Mouse (Mus musculus): ENCODE measurements around the gene 0610009B22Rik.

Gene 0610009B22Rik

DNA sequence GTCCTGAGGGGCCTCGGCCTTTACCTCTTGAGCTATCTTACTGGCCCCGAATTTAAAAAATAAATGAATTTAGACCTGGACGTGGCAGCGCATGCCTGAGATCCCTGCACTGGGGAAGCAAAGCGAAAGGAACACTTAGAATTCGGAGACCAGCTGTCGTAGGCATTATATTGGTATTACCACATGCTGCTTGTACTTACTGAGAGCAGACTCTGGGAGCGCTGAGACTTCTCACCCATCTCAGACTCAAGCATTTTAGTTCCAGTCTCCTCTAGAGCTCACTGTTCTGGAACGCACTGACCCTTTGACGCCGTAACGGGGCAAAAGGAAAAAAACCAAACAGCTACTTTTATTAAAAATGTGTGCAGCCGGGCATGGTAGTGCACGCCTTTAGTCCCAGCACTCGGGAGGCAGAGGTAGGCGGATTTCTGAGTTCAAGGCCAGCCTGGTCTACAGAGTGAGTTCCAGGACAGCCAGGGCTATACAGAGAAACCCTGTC lies 26.8 kb downstream of the 0610009B22Rik start:
- no peak for DNase-seq (ENCODE audit: low spot score)

DNA sequence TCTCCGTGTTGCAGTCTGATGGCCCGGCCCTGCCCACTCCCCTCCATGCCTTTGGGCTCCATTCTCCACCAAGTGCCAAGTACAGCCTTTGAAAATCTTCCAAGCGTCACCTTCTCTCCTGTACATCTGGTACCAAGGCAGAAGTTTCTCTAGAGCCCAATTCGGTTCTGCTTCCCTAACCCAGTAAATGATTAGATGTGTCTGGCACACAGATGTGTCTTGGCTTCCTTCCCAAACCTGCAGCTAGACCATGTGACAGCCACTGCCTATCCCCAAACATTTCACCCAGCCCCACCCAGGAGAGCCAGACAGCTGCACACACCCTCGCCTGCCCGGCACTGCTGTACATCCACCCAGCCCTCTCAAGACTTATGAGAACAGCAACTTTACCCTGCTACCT lies 30.0 kb downstream of the 0610009B22Rik start:
- no peak for DNase-seq (ENCODE audit: low spot score)

DNA sequence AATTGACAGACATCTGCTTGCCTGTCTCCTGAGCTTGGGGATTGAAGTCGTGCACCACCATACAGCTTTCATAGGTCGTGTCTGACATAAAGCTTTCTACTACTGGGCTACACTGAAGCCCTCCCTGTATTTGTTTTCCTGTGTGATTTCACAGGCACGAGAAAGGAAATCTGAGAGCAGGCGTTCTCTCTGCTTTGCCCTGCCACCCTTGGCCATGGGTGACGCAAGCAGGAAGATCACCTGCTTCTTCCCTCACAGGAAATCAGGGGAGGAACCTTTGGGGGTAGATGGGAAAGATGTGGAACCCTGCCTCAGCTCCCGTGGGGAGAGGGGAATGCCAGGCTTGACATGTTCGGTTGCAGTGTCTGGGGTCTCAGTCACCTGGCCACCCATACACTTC lies 30.4 kb downstream of the 0610009B22Rik start:
- no peak for DNase-seq (ENCODE audit: low spot score)

DNA sequence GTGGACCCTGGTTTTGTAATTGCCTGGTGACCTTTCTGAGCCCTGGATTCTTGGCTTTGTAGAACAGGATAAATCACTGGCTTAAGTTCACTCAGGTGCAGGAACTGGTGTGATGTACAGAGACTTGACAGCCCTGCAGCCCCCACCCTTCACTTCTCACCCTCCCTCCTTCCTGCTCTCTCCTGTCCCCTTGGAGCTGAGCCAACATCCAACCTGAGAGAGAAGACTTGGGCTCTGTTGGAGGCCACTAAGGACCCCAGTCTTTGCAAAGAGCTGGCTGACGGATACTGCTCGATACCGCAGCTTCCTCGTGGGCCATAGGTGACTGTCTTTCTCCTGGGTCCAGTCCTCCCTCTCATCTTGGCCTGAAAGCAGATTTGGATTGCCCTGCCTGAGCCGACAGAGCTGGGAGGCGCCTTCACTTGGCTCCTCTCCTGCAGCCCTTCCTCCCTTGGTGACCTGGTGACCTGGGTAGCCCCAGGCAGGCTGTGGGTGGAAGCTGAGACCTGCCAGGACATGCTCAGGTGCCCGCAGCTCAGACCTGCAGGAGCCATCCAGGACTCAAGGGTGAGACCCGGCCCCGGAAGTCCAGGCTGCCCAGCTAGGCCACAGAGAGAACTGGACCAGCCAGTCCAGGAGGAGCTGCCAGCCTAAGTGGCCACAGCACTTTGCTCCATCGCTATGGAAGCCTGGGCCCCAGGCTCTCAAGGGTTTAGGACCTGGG lies 31.7 kb downstream of the 0610009B22Rik start:
- no peak for DNase-seq (ENCODE audit: low spot score)

DNA sequence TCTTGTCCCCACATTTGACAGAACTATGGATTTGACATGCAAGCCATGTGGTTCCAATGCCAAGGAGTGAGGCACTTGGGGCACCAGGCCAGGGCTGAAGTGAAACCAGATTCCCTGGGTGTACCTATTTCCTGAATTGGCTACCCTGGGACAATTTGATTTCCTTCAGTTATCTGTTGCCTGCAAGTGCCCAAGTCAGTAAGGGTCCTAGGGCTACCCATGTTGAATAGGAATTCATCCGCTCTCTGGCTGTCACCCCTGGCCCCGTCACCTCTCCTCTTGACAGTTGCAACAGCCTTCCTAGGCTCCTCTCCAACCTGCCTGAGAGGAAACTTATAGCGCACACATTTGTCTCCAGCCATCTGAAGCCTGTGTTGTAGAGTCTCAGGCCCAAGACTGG lies 33.8 kb downstream of the 0610009B22Rik start:
- DNase-seq (ENCODE audit: low spot score) = no peak

DNA sequence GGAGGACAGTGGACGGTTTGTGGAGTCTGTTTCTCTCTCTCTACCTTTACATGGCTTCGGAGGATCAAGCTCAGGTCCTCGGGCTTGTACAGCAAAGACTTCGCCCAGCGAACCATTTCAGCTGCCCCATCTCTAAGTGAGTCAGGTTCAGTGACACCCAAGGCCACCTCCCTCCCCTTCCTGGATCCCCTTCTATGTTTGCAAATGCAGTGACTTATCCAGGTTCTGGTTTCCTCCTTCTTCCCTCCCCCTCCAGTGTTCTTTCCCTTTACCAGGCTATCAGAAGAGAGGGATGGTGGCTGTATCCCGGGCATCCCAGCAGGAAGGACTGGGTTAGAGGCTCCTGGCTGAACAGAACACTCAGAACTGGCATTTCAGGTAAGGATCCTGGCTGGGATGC lies 34.9 kb downstream of the 0610009B22Rik start:
- no peak for DNase-seq (ENCODE audit: low spot score)

DNA sequence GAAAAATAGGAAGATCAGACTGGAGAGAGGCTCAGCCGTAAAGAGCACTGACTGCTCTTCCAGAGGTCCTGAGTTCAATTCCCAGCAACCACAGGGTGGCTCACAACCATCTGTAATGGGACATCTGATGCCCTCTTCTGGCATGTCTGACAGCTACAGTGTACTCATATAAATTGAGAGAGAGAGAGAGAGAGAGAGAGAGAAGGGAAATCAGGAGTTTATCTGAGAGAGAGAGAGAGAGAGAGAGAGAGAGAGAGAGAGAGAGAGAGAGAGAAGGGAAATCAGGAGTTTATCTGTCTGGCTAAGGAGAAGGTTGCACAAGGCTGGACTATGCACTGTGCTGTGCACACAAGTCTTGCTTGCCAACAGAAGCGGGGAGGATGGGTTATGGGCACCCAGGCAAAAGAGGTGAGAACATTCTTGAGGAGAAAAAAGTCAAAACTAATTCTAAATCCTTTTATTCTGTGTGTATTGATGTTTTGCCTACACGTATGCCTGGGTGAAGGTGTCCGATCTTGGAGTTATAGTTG lies 35.7 kb downstream of the 0610009B22Rik start:
- DNase-seq (ENCODE audit: low spot score) = no peak

DNA sequence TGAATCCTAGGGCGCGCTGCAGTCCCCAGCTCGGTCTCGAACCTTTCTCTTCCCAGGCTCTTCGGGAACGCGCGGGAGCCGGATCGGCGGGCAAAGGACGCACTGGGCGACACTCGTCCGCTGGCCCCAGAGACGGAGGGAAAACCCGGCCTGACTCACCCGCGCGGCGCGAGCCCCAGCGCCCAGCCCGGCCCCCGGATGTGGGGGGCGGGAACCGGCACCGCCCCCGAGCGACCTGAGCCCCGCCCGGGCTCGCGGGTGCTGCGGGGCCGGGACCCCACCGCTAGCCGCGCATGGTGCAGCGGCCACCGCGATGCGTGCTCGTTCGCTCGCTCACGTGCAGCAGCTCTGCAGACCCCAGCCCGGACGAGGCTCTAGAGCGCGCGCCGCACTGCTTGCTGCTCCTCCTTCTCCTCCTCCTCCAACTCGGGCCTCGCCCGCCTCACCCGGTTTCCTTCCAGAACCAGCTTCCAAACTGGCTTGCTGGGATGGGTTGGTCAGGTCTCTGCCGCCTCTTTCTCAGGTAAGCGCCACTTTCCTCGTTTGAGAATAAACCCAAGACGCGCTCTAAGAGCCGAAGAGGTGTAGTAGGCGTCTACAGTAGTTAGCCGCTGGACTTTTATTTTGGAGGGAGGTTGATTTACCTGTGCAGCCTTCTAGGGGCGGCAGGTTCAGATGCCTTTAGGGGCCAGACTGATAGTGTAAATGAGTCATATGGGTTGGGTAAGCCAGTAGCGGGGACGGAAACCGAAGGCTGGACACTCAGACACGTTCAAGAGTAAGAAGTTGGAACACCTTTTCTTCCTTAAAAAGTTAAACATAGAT lies 37.8 kb downstream of the 0610009B22Rik start, which contains the start of the genes N4bp3 and D930048N14Rik:
Gene N4bp3, minus strand, starts transcription at position 152 of the 825 bp plus-strand sequence.
Gene D930048N14Rik, plus strand, starts transcription at position 264 of the 825 bp plus-strand sequence.
- peak; percentile 80 for DNase-seq (ENCODE audit: low spot score)

DNA sequence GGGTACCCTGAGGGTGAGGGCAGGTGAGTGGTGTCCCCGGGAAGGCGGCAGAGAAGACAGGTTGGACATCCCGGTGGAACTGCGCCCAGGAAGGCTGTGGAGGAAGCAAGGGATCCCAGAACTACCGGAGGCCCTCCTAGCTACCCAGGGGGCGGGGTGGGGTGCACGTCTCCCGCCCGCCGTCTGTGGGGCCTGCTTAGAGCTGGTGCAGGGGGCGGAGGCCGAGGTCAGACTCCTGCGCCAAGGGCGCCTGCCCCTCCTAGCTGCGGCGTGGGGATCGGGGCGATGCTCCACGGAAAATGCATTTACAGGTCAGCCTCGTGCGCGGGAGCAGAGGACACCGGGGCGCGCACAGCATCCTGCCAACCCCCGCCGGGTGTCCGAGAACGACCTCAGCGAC lies 38.4 kb downstream of the 0610009B22Rik start:
- DNase-seq (ENCODE audit: low spot score) = no peak

DNA sequence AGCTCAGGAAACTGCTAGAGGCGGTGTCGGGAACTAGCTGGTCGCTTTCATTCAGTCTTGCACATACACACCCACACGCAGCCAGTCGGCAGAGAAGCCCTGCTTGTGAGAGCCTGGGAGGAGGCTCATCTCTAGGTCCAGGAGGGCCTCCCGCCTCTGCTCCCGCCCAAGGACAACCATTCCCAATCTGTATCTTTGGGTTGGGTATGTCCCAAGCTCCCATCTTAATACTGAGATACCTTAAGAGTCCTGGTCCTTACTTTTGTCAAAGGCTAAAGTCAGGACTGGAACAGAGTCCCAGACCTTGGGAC lies 38.8 kb downstream of the 0610009B22Rik start:
- peak; percentile 50 for DNase-seq (ENCODE audit: low spot score)

DNA sequence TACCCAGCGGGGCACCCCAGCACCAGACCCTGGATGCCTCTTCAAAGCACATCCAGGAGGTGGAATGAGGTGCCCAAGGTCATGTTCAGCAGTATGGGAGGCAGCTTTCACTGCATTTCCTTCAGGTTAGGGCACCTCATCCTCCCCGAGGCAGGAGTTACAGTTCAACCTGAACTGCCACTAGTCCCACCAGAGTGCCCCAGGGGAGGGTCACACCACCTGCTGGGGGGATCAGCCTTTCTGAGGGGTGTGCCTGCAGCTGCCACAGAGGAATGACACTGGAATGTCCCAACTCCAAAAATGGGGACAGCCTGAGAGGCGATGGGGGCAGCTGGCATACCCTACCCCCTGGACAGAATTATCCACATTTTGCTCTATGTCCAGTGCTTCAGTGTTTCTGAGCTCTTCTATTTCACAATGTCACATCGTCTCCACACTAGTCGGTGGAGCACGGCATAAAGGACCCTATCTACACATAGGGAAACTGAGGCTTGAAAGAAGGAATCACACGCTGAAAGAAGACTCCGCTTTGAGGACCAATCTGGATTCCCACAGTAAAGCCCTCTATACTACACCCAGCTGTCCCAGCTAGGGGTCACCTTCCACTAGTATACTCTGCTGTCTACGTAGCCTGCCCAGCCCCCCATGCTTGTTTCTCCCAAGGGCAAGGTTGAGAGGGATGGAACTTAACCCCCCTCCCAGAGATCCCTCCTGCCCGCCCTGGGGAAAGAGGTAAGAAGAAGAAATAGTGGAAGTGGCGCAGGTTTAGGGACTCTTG lies 39.4 kb downstream of the 0610009B22Rik start:
- no peak for DNase-seq (ENCODE audit: low spot score)

DNA sequence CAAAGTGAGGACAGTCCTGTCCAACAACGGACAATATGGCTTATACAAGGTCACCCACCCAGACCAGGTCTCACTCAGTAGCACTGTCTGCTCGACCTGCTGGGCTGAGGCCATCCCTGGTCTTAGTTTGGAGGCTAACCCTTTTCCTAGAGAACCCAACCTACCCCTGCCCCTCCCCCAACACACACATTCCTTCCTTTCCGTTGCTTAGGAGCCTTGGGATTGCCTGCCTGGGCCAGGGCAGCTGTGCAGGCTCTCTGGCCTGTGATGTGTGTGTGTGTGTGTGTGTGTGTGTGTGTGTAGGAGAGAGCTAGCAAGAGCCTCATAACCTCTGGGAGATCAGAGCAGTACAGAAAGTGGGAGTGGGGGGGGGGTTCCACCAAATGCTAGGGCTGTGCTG lies 40.1 kb downstream of the 0610009B22Rik start:
- peak; percentile 58 for DNase-seq (ENCODE audit: low spot score)

DNA sequence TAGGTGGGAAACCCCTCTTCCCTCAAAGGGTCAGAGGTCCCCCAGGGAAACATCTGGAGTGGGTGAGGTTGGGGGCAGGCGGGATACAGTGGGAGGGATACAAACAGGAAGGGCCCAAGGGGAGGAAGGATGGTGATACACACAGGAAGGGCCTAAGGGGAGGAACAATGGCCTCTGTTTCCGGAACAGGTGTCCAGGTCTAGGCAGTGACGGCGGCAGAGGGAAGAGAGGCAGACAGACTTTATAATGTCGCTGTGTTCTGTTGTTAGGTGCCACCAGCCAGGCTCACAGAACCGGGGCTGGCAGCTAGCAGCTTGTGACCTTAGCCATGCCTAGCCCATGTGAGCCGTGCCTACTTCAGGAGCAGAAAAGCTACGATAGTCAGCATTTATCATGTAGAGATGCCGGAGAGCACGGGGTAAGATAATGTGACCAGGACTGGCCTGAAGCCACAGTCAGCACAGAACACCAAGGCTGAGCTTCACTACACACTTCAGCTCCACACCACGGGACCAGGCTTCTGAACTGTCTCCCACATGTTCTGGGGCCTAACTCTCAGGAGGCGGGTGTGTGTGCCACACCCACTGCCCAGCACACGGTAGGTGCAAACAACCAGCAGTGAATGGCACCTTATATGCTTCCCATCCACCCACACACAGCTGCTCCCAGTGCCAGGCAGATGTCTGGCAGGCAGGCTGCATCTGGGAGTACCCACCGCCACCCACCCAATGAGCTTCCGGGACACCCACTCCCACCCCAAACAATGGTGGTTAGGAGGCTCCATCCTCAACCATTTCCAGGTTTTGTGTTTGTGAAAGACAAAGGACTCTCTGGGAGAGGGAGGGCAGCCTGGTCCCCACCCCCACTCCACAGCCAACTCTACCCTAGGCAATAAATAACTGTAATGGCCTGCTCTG lies 41.7 kb downstream of the 0610009B22Rik start:
- no peak for DNase-seq (ENCODE audit: low spot score)

DNA sequence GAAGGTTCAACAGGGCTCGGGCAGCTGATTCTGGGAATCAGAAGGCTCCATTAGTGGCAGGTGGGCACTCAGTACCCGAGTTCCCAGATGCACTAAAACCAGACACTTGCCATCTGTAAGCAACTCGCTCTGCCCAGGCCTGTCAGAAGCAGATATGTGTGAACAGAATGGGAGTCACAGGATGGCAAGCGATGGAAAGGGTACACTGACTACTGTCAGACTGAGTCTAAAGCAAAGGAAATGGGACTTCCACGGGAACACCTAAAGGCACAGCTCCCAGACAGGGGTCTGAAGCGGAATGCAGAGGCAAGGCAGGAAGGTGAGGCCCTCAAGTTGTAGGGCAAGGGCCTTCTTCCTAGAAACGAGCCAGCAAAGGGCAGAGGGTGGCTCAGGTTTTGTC lies 42.4 kb downstream of the 0610009B22Rik start:
- no peak for DNase-seq (ENCODE audit: low spot score)

DNA sequence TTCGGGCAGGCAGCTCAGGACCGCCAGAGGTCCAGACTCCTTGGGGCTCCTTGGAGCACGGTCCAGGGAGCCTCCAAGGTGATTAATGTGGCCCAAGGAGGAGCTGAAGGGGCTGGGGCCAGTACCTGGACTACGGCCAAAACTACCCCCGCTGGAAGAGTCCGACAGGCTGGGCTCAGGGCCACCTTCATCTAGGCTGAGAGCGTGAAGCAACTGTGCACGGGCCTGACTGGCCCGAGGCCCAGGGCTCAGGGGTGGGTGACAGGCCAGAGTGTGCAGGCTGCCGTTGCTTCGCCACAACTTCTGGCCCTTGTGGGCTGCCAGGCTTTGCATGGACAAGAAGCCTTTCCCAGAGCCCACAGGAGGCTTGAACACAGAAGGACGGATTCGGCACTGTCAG lies 43.4 kb downstream of the 0610009B22Rik start:
- no peak for DNase-seq (ENCODE audit: low spot score)

DNA sequence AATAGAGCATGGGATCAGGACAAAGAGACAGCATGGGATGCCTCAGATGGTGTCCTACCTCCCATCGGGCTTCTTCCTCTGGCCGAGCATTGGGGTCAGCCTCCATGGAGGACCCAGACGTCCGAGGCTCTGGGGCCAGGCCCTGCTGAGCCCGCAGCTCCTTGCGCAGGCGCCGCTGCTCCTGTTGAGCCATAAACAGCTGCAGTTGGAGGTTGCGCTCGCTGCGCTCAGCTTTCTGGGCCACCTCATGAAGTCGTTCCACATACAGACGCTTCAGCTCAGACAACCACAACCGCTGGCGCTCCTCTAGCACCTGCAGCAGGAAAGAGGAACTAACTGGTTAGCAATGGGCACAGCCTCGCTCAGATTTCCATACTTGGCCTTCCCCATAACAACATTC lies 44.5 kb downstream of the 0610009B22Rik start:
- no peak for DNase-seq (ENCODE audit: low spot score)

DNA sequence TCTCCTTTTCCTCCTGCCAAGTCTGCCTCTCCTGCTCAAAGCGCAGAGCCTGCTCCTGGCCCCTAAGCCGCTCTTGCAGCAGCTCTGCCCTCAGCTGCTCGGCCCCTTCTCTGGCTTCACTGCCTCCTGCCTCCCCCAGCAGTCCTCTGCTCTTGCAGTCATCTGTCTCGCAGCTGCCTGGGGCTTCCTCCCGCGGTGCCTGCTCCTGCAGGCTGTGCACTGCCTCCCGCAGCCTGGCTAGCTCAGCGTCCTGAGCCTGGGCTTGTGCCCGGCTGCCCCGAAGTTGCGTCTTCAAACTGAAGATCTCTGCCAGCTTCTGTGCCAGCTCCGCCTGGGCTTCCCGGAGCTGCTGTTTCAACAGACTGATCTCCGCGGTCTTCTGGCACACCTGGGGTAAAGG lies 44.9 kb downstream of the 0610009B22Rik start:
- DNase-seq (ENCODE audit: low spot score) = no peak

DNA sequence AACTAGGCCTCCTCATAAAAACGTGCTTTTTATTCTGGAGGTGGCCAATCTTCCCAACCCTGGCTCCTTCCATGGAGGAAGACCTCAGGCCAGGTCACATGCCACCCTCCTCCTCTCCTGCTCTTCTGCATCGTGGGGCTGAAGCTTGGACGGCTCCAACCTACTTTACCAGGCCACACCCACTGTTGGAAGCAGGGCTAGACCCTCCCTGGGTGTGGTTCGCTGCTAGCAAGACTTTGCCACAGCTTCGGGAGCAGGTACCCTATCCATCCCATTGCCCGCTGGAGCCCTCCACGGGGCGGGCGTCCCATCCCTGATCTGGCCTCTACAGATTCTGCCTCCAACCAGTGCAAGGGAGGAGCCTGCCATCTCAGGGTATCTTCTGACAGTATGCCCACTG lies 45.5 kb downstream of the 0610009B22Rik start:
- DNase-seq (ENCODE audit: low spot score) = no peak

DNA sequence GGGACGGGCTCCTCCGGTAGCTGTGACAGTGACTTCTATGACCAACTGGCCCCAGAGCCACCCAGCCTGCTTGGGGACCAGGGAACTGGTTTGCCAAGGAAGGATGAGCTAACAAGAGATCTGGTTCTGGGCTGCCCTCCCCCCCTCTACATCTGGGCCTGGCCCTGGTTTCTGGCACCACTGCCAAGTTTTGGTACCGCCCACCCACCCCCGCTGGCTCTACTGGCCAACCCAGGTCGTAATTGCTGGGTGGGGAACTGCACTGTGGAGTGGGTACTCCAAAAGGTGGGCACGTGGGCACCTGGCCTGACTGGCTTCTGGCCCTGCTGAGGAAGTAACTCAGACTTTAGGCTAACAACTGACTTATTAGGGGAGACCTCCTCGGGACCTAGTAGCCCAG lies 47.9 kb downstream of the 0610009B22Rik start:
- DNase-seq (ENCODE audit: low spot score) = no peak

DNA sequence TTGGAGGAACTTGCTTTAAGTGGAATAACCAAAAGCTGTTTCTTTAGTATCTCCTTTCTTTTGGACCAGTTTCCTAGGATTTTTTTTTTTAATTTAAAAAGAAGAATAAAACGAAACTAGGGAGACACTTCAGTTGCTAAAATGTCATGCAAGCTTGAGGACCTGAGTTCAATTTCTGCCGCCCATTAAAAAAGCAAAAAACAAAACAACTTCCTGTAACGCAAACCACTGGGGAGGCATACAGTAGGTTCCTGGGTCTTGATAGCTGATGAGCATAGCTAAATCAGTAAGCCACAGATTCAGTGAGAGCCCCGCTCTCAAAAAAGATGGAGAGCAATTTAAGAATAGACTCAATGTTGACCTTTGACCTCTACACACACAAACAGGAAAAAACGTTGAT lies 50.2 kb downstream of the 0610009B22Rik start:
- DNase-seq (ENCODE audit: low spot score) = no peak

DNA sequence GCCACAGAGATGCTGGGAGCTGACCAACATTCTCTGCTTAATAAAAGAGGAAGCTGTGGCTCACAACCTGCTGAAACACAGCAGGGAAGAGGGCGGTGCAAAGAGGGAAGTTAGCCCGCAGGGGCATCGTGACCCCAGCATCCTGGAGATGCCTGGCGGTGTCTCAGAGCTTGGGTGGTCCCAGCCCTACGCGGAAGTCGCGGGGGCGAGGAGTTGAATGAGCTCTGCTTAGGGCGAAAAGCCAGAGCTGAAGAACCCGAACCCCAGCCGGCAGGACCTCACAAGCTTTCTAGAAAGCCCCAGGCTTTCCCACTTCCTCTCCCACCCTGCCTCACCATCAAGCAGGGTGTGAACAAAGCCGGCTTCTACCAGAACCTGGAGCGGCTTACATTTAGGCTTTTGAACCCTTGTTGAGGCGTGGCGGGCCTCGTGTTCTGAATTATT lies 50.7 kb downstream of the 0610009B22Rik start:
- DNase-seq (ENCODE audit: low spot score) = peak; percentile 65

Data from testis, postnatal 10 days (tissue).